Mouse (Mus musculus): ENCODE results near the gene Cep57.

DNA sequence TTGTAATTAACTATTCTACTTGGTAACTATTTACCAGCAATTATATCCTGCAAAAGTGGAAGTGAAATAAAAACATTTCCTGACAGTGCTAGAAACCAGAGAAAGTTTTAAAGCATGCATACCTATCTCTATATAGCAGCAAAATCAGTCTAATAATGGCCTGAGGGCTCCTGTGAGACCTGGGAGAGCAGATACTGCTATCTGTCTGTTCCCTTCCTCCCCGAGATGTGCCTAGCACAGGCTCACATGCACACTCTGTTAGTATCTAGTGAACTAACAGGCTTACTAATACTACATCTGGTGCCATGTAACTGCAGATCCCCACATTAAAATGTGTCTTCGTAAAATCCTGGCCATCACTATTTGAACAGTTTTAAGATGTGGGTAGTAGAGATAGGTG lies 32.2 kb downstream of the Cep57 start:
- TF ChIP-seq CTCF (IDR thresholded peaks at IDR 0.05; ENCODE audit: extremely low read depth, insufficient read depth, low read length): no peak
- TF ChIP-seq POLR2A (IDR thresholded peaks at IDR 0.05; ENCODE audit: extremely low read depth, insufficient read depth, low read length): no peak

Measured in cortical plate, adult 2 months (tissue).